Mouse (Mus musculus) small intestine, adult 2 months (tissue): ENCODE measurements around the gene Spta1.

Experiments used
- CTCF ChIP-seq: fragments of 200-500 bp; IDR thresholded peaks from 2 replicates; pipeline ENCODE4 v1.5.1; 2012; ENCODE audit warnings: low read depth, mild to moderate bottlenecking, control low read depth, inconsistent platforms, low read length, moderate library complexity, mixed read lengths; ENCODE audit not compliant: insufficient replicate concordance, insufficient read length; ENCODE audit errors: extremely low read depth
- POLR2A ChIP-seq: fragments of 200-500 bp; IDR thresholded peaks from 2 replicates; pipeline ENCODE4 v1.6.1; 2012; ENCODE audit warnings: low read depth, mild to moderate bottlenecking, control low read depth, inconsistent platforms, low read length, moderate library complexity

GRCm38 (mm10) chr1:174269162-174269561 is 96.6 kb downstream of the Spta1 start:
- TF ChIP-seq CTCF (no peak), POLR2A (no peak)
